Mouse (Mus musculus): ENCODE results near the gene Cpeb1.

Cpeb1 gene

DNA sequence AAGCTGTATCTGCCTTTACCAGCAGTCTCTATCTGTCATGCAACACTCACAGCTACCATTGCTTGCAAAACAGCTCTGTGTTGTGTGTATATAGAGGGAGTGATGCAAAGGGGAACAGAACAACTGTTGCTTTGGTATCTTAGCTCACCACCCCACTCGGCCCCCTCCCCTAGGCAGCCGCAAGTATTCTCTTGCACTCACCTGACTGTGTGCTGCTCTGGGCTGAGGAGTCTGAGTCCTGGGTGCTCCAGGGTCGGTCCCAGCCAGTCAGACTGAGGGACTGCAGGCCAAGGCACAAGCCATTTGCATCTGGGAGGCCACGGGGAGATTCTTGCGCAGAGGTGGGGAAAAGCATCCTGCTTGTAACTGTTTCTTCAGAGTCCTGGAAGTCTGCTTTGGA lies 83.5 kb downstream of the Cpeb1 start:
- DNase-seq (ENCODE audit: low spot score in 2 of 2), result no peak

- DNase-seq (ENCODE audit: low spot score in 2 of 2), result no peak
These were observed 85.5 kb downstream of the Cpeb1 start for GRCm38 (mm10) chr7:81369724-81370123.

DNA sequence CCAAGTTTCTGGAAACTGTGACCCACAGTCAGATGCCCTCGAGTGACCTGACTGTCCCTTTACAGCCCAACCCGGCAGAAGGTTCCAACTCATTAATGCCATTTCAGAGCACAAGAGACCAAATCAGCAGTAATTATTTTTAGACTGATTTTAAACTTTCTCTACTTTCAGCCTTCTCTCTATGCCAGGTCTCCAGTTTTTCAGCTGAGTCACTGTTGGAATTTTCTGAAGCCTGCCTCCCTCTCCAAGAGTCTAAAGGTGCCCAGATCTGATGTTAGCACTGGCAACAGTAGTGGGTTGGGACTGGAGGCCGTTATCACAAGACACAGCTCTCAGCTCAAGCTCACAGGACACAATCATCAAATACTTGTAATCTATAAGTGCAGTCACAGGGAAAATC lies 87.3 kb downstream of the Cpeb1 start:
- DNase-seq (ENCODE audit: low spot score in 2 of 2), result no peak

DNA sequence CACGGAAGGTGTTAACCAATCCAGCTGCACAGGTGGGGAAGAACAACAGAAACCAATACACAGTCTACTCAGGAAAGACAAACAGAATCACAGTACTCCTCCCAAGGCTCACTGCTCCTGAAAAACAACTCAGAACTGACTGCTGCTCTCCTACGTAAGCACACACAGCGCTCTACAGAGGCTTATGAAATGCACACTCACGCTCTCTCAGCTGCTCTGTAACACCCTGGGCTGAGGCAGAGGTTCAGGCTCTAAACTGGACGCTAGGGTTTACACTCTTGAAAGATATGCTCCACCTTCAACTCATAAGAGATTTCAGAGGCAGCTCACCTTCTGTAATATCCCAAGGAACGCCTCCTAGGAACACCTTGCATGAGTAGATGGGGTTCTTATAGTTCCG lies 98.3 kb downstream of the Cpeb1 start:
- no peak for DNase-seq (ENCODE audit: low spot score in 2 of 2)

- no peak for DNase-seq (ENCODE audit: low spot score in 2 of 2)
These were observed 98.9 kb downstream of the Cpeb1 start for GRCm38 (mm10) chr7:81356360-81356759.

DNA sequence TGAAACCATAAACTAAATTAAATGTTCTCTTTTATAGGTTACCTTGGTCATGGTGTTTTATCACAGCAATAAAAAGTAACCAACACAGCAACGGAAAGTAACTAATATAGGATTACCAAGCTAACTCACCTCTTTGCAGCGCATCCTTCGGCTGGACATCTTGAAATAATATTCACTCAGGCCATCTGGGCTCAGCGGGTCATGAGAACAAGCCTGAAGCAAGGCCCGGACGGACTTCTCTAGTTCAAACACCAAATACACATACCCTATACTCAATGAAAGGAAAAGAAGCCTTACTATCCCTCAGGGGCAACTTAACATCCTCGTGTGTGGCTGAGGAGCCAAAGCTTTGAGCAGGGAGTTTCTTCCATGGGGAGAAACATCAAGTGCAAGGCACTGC lies 99.5 kb downstream of the Cpeb1 start:
- DNase-seq (ENCODE audit: low spot score in 2 of 2), result no peak

GRCm38 (mm10) chr7:81351826-81352225 lies 103.4 kb downstream of the Cpeb1 start:
- no peak for DNase-seq (ENCODE audit: low spot score in 2 of 2)

GRCm38 (mm10) chr7:81348206-81348605 lies 107.1 kb downstream of the Cpeb1 start:
- no peak for DNase-seq (ENCODE audit: low spot score in 2 of 2)

- DNase-seq (ENCODE audit: low spot score in 2 of 2), result no peak
These were observed 109.7 kb downstream of the Cpeb1 start for GRCm38 (mm10) chr7:81345447-81346170.

DNA sequence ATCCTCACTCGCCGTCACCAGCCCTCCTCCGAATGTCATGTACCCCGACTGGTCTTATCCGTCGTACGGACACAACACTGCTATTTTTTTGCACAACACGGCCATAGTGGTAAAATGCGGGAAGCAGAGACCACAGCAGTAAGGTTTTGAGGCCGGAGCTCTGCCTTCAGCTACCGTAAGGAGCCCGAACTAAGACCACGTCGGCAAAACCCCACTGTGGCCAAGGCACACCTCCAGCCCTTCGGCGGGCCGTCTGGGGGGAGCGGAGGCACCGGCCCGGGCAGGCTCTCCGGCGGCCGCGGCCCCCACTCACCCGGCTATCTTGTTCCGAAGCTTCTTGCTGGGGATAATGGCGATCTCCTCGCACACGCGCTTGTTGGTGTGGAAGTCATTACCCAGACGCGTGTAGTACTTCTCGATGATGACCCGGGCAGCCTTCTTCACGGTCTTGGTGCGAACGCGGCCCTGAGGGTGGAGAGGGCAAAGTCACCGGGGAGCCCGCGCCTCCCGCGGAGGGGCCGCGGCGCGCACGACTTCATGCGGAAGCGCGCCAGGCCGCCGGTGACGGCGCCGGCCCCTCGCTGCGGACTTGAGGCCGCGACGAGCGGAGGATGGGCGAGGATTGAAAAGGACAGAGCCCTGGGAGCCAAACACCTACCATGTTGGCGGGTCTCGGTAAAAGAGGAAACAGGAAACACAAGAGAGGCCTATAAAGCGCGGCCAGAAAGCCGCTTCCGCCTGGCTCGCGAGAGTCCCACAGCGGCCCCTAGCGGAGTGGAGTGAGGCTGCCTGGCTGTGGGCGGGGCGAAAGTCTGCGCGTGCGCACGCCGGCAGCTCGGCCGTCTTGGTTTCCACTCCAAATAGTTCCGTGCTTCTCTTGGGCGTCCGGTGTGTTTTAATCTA lies 110.5 kb downstream of the Cpeb1 start, which contains the start of gene Rps17:
Rps17 (minus strand) TSS at position 711 of the 903 bp plus-strand sequence.
- peak; percentile 98 for DNase-seq (ENCODE audit: low spot score in 2 of 2)

GRCm38 (mm10) chr7:81343831-81344230 lies 111.4 kb downstream of the Cpeb1 start:
- no peak for DNase-seq (ENCODE audit: low spot score in 2 of 2)

DNA sequence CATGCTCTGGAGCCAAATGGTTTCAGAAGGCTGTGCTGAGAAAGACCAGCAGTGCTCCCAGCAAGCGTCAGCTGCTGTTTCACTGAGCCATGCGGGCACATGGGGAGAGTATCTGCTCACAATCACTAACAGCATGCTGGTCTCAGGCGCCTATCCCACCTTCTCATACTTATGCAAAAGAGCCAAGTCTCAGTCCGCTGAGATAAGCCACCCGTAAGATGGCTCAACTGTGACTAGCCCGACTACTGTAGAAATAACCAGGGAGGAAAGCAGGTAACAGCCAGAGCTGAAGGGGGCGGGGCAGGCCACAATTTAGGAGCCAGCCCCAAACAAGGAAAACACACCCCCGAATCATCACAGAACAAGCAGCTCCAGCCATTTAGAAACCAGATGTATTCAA lies 111.9 kb downstream of the Cpeb1 start:
- DNase-seq (ENCODE audit: low spot score in 2 of 2), result no peak

GRCm38 (mm10) chr7:81342356-81343094 lies 112.7 kb downstream of the Cpeb1 start:
- DNase-seq (ENCODE audit: low spot score in 2 of 2), result no peak

DNA sequence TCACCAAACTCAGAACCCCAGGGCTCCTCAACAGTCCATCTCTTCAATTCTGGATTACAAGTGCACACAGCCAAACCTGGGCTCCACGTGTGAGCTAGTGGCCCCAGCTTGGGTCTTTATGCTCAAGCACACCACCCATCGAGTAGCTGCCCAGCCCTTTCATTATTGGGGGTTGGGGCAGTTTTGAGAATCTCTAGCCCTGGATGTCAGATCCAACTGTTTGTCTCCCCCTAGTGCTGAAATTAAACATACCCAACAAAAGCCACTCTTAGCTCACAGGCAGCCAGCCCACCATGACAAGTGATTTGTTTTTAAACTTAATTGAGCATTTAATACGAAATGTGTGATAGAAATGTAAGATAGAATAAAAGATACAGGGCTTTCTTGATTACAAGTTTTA lies 113.7 kb downstream of the Cpeb1 start:
- DNase-seq (ENCODE audit: low spot score in 2 of 2), result peak; percentile 14 to 36

GRCm38 (mm10) chr7:81339783-81340182 lies 115.5 kb downstream of the Cpeb1 start:
- peak; percentile 41 to 67 for DNase-seq (ENCODE audit: low spot score in 2 of 2)

GRCm38 (mm10) chr7:81338522-81338873 lies 116.8 kb downstream of the Cpeb1 start:
- no peak for DNase-seq (ENCODE audit: low spot score in 2 of 2)

DNA sequence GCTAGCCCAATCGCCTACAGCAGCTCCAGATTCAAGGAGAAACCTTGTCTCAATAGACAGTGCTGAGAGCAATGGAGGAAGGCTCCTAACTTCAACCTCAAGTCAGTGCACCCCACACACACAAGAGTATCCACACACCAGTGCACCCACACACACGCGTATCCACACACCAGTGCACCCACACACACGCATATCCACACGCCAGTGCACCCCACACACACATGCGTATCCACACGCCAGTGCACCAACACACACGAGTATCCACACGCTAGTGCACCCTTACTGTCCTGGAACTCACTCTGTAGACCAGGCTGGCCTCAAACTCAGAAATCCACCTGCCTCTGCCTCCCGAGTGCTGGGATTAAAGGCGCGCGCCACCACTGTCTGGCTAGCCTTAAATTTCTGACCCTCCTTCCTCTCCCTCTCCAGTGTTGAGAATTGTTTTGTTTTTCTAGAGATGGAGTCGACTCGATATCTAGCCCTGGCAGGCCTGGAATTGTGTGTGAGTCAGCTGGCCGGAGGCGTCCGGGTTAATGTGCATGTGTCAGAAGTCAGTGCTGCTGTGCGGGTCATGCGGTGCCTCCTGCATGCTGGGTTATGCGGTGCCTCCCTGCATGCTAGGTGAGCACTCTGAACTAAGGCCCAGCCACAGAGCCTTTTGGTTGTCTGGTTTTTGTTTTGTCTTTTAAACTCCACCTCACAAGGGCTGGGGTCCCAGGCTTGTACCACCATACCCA lies 117.3 kb downstream of the Cpeb1 start:
- DNase-seq (ENCODE audit: low spot score in 2 of 2), result no peak

- peak in 1 of 2 experiments; percentile 29 for DNase-seq (ENCODE audit: low spot score in 2 of 2)
These were observed 118.9 kb downstream of the Cpeb1 start for GRCm38 (mm10) chr7:81336432-81336786.

- DNase-seq (ENCODE audit: low spot score in 2 of 2), result no peak
These were observed 119.4 kb downstream of the Cpeb1 start for GRCm38 (mm10) chr7:81335705-81336431.

- DNase-seq (ENCODE audit: low spot score in 2 of 2), result no peak
These were observed 123.4 kb downstream of the Cpeb1 start for GRCm38 (mm10) chr7:81331851-81332250.

DNA sequence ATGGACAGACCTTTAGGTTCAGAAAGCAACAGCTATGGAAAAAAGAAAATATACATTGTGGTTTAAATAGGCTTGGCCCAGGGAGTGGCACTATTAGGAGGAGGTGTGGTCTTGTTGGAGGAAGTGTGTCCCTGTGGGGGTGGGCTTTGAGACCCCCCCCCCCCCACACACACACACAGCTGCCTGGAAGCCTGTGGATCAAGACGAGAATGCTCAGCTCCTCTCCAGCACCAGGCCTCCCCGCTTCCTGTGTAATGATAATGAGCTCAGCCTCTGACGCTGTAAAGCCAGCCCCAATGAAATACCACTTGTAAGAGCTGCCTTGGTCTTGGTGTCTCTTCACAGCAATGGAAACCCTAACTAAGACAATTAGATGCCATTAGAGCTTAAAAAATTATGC lies 124.5 kb downstream of the Cpeb1 start:
- no peak for DNase-seq (ENCODE audit: low spot score in 2 of 2)

Measured in natural killer cell, adult 2 months (primary cell).